Mouse (Mus musculus): ENCODE results near the gene Eif4g3.

The Eif4g3 gene

GRCm38 (mm10) chr4:138166519-138166918, 173.7 kb downstream of the Eif4g3 start:
- no peak for DNase-seq

GRCm38 (mm10) chr4:138168162-138168561, 175.3 kb downstream of the Eif4g3 start:
- DNase-seq = no peak

- DNase-seq = no peak
Observed at GRCm38 (mm10) chr4:138169420-138169819, 176.6 kb downstream of the Eif4g3 start.

- no peak for DNase-seq
Observed at GRCm38 (mm10) chr4:138172686-138173085, 179.9 kb downstream of the Eif4g3 start.

- no peak for DNase-seq
Observed at GRCm38 (mm10) chr4:138179391-138179790, 186.6 kb downstream of the Eif4g3 start.

GRCm38 (mm10) chr4:138180719-138181118, 187.9 kb downstream of the Eif4g3 start:
- DNase-seq = no peak

GRCm38 (mm10) chr4:138184056-138184455, 191.2 kb downstream of the Eif4g3 start:
- DNase-seq = no peak

GRCm38 (mm10) chr4:138184573-138184981, 191.8 kb downstream of the Eif4g3 start:
- peak in 1 of 2 experiments; percentile 4 for DNase-seq

- no peak for DNase-seq
Observed at GRCm38 (mm10) chr4:138185961-138186360, 193.1 kb downstream of the Eif4g3 start.

- DNase-seq = no peak
Observed at GRCm38 (mm10) chr4:138187995-138188394, 195.2 kb downstream of the Eif4g3 start.

GRCm38 (mm10) chr4:138192561-138192960, 199.7 kb downstream of the Eif4g3 start:
- no peak for DNase-seq

- DNase-seq = no peak
Observed at GRCm38 (mm10) chr4:138200769-138201168, 207.9 kb downstream of the Eif4g3 start.

- DNase-seq = no peak
Observed at GRCm38 (mm10) chr4:138201696-138202095, 208.9 kb downstream of the Eif4g3 start.

- DNase-seq = no peak
Observed at GRCm38 (mm10) chr4:138210116-138210515, 217.3 kb downstream of the Eif4g3 start.

GRCm38 (mm10) chr4:138213861-138214260, 221.0 kb downstream of the Eif4g3 start:
- DNase-seq = no peak

GRCm38 (mm10) chr4:138215671-138216199, 222.9 kb downstream of the Eif4g3 start:
- no peak for DNase-seq

GRCm38 (mm10) chr4:138216200-138216890, 223.5 kb downstream of the Eif4g3 start, which contains the start of gene Hp1bp3:
TSS of gene Hp1bp3 (plus strand) at chr4:138216296.
- DNase-seq = peak; percentile 73 to 76

- DNase-seq = peak; percentile 97 to 98
Observed at GRCm38 (mm10) chr4:138216891-138217392, 224.1 kb downstream of the Eif4g3 start.

GRCm38 (mm10) chr4:138217441-138217840, 224.6 kb downstream of the Eif4g3 start:
- DNase-seq = peak; percentile 48 to 56

- DNase-seq = peak in 1 of 2 experiments; percentile 5
Observed at GRCm38 (mm10) chr4:138217951-138218685, 225.3 kb downstream of the Eif4g3 start.

GRCm38 (mm10) chr4:138219331-138219730, 226.5 kb downstream of the Eif4g3 start:
- DNase-seq = no peak

- DNase-seq = no peak
Observed at GRCm38 (mm10) chr4:138220761-138221160, 227.9 kb downstream of the Eif4g3 start.

GRCm38 (mm10) chr4:138221406-138221805, 228.6 kb downstream of the Eif4g3 start:
- DNase-seq = no peak

- DNase-seq = no peak
Observed at GRCm38 (mm10) chr4:138222396-138222795, 229.6 kb downstream of the Eif4g3 start.
